Mouse (Mus musculus): ENCODE data around the gene Kdm5b. TPM values are rescaled to one million over a fixed set of nuclear protein-coding genes. Genes with fewer than 3 reads are reported as not detected.

Kdm5b gene
- polyA plus RNA-seq, 1 experiment, result 11.2 TPM

DNA sequence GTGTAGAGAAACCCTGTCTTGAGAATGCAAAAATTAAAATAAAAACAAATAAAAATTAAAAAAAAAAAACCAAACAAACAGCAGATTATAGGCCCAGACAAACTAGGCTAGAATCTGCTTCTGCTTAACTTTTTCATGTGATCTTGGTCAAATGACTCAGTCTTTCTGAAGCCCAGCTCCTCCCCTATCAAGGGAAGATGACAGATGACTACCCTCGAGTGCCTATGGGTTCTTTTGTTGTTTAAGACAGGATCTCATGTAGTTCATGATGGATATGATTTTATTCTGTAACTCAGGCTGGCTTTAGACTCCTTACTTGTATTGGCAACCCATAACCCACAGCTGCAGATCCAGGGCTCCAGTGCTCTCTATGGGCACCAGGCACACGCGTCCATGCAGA is 8.1 kb upstream of the Kdm5b start:
- H3K4me2 ChIP-seq (ENCODE audit: low read depth), result no peak overlapping the region
- H3K4me3 ChIP-seq, result no peak overlapping the region
- no peaks in the 10 kb centered on the region for H3K79me2 ChIP-seq (ENCODE audit: control insufficient read depth, insufficient read depth)
- H3K36me3 ChIP-seq (ENCODE audit: control insufficient read depth, insufficient read depth), result no peaks in the 10 kb centered on the region
- no peaks in the 10 kb centered on the region for H3K27me3 ChIP-seq (ENCODE audit: control insufficient read depth, insufficient read depth, insufficient read length)
- no peak for TF ChIP-seq MAX (IDR thresholded peaks at IDR 0.05; ENCODE audit: low read depth)
- TF ChIP-seq USF1 (IDR thresholded peaks at IDR 0.05; ENCODE audit: low read depth), result no peak
- H3ac ChIP-seq (ENCODE audit: control insufficient read depth, insufficient read length), result no peak overlapping the region

DNA sequence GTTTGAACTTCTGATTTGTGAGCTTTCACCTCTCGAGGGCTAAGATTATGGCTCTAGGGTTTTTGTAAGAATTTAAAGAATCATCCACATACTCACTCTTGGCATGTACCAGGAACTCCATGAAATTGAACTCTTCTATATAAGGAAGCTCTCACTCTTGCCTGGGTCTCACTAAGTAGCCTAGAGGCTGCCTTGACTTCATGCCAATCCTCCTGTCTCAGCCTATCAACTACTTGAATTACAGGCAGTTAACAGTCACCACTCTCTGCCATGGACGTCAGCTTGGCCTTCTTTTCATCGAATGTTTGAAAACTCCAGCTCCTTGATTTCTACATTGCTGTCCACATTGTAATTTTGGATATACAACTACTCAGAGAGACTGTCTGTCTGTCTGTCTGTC is 7.6 kb upstream of the Kdm5b start:
- no peak overlapping the region for H3K4me2 ChIP-seq (ENCODE audit: low read depth)
- no peak overlapping the region for H3ac ChIP-seq (ENCODE audit: control insufficient read depth, insufficient read length)
- no peaks in the 10 kb centered on the region for H3K36me3 ChIP-seq (ENCODE audit: control insufficient read depth, insufficient read depth)
- no peaks in the 10 kb centered on the region for H3K79me2 ChIP-seq (ENCODE audit: control insufficient read depth, insufficient read depth)
- H3K4me3 ChIP-seq, result no peak overlapping the region
- TF ChIP-seq POLR2AphosphoS2 (IDR thresholded peaks at IDR 0.05; ENCODE audit: insufficient read length, low read depth) (no peak), POLR2A (IDR thresholded peaks at IDR 0.05; ENCODE audit: insufficient read length, low read depth) (no peak), REST (IDR thresholded peaks at IDR 0.05; ENCODE audit: insufficient read depth, insufficient read length) (no peak), CEBPB (IDR thresholded peaks at IDR 0.05; ENCODE audit: insufficient read depth, poor library complexity, severe bottlenecking) (no peak), TCF12 (IDR thresholded peaks at IDR 0.05; ENCODE audit: insufficient read depth, poor library complexity, severe bottlenecking) (no peak), MYOG (IDR thresholded peaks at IDR 0.05; ENCODE audit: control insufficient read depth in 1 of 3, insufficient read depth in 1 of 3, insufficient read length in 2 of 3, low read depth in 2 of 3) (no peak), MYOD1 (IDR thresholded peaks at IDR 0.05; ENCODE audit: control insufficient read depth in 1 of 3, insufficient read length in 2 of 3, low read depth in 2 of 3) (no peak), MAX (IDR thresholded peaks at IDR 0.05; ENCODE audit: low read depth) (no peak), E2F4 (IDR thresholded peaks at IDR 0.05; ENCODE audit: insufficient read depth) (no peak), TCF3 (IDR thresholded peaks at IDR 0.05; ENCODE audit: insufficient read length, low read depth) (no peak), USF1 (IDR thresholded peaks at IDR 0.05; ENCODE audit: low read depth) (no peak), SRF (IDR thresholded peaks at IDR 0.05; ENCODE audit: control insufficient read depth, insufficient read length, low read depth) (no peak)
- no peaks in the 10 kb centered on the region for H3K27me3 ChIP-seq (ENCODE audit: control insufficient read depth, insufficient read depth, insufficient read length)

GRCm38 (mm10) chr1:134555240-134555870 is 4.6 kb upstream of the Kdm5b start:
- Histone ChIP-seq H3ac (ENCODE audit: control insufficient read depth, insufficient read length) (peak overlapping the region; percentile 3), H3K79me2 (ENCODE audit: control insufficient read depth, insufficient read depth) (no peaks in the 10 kb centered on the region), H3K36me3 (ENCODE audit: control insufficient read depth, insufficient read depth) (no peaks in the 10 kb centered on the region), H3K4me2 (ENCODE audit: low read depth) (peak overlapping the region; percentile 89), H3K4me3 (peak overlapping the region; percentile 31), H3K27me3 (ENCODE audit: control insufficient read depth, insufficient read depth, insufficient read length) (no peaks in the 10 kb centered on the region)
- TF ChIP-seq E2F4 (IDR thresholded peaks at IDR 0.05; ENCODE audit: insufficient read depth), result no peak
- no peak for TF ChIP-seq MYOD1 (IDR thresholded peaks at IDR 0.05; ENCODE audit: control insufficient read depth in 1 of 3, insufficient read length in 2 of 3, low read depth in 2 of 3)
- no peak for TF ChIP-seq TCF12 (IDR thresholded peaks at IDR 0.05; ENCODE audit: insufficient read depth, poor library complexity, severe bottlenecking)
- TF ChIP-seq USF1 (IDR thresholded peaks at IDR 0.05; ENCODE audit: low read depth), result no peak
- no peak for TF ChIP-seq SRF (IDR thresholded peaks at IDR 0.05; ENCODE audit: control insufficient read depth, insufficient read length, low read depth)
- TF ChIP-seq TCF3 (IDR thresholded peaks at IDR 0.05; ENCODE audit: insufficient read length, low read depth), result no peak
- no peak for TF ChIP-seq CEBPB (IDR thresholded peaks at IDR 0.05; ENCODE audit: insufficient read depth, poor library complexity, severe bottlenecking)
- TF ChIP-seq REST (IDR thresholded peaks at IDR 0.05; ENCODE audit: insufficient read depth, insufficient read length), result no peak
- no peak for TF ChIP-seq MAX (IDR thresholded peaks at IDR 0.05; ENCODE audit: low read depth)
- no peak for TF ChIP-seq MYOG (IDR thresholded peaks at IDR 0.05; ENCODE audit: control insufficient read depth in 1 of 3, insufficient read depth in 1 of 3, insufficient read length in 2 of 3, low read depth in 2 of 3)
- no peak for TF ChIP-seq POLR2AphosphoS2 (IDR thresholded peaks at IDR 0.05; ENCODE audit: insufficient read length, low read depth)
- TF ChIP-seq POLR2A (IDR thresholded peaks at IDR 0.05; ENCODE audit: insufficient read length, low read depth), result no peak

DNA sequence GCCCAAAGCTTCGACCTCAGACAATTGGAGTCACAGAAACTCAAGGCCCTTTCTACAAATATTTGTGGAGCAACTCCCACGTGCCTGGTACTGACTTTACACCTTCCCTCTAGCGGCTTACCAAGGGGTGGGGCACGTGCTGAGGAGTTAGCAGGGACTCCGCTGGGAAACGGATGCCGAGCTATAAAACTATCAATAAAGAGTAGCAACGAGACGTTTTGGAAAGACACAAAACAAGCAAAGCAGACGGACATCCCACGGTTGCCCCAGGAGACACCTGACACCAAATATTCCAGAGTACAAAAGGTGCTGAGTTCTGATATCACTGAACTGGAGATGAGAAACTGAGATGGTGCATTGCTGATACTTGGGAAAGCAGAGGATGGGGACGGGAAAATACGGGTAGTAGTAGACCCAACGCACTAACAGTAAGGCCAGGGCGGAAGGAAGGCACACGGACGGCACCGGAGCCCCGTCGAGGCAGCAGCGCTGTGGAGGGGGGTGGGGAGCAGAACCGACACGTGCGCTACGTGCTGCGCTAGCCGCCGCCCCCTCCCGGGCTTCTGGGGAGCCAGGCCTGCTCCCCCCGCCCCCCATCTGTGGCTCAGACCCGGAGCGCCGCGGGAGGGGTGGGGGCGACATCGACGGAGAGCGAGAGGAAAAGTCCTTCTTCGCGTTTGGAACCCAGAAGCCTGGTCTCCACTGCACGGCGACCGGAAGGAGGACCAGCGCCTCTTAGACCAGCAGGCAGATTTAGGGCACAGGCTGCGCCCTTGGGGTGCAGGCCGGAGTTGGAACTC is 3.9 kb upstream of the Kdm5b start:
- H3K79me2 ChIP-seq (ENCODE audit: control insufficient read depth, insufficient read depth), result no peaks in the 10 kb centered on the region
- H3ac ChIP-seq (ENCODE audit: control insufficient read depth, insufficient read length), result peak overlapping the region; percentile 3
- peak overlapping the region; percentile 89 for H3K4me2 ChIP-seq (ENCODE audit: low read depth)
- H3K27me3 ChIP-seq (ENCODE audit: control insufficient read depth, insufficient read depth, insufficient read length), result no peaks in the 10 kb centered on the region
- no peak for TF ChIP-seq REST (IDR thresholded peaks at IDR 0.05; ENCODE audit: insufficient read depth, insufficient read length)
- no peak for TF ChIP-seq MYOD1 (IDR thresholded peaks at IDR 0.05; ENCODE audit: control insufficient read depth in 1 of 3, insufficient read length in 2 of 3, low read depth in 2 of 3)
- peak; percentile 52 for TF ChIP-seq POLR2A (IDR thresholded peaks at IDR 0.05; ENCODE audit: insufficient read length, low read depth)
- peak overlapping the region; percentile 31 for H3K4me3 ChIP-seq
- H3K36me3 ChIP-seq (ENCODE audit: control insufficient read depth, insufficient read depth), result no peaks in the 10 kb centered on the region

DNA sequence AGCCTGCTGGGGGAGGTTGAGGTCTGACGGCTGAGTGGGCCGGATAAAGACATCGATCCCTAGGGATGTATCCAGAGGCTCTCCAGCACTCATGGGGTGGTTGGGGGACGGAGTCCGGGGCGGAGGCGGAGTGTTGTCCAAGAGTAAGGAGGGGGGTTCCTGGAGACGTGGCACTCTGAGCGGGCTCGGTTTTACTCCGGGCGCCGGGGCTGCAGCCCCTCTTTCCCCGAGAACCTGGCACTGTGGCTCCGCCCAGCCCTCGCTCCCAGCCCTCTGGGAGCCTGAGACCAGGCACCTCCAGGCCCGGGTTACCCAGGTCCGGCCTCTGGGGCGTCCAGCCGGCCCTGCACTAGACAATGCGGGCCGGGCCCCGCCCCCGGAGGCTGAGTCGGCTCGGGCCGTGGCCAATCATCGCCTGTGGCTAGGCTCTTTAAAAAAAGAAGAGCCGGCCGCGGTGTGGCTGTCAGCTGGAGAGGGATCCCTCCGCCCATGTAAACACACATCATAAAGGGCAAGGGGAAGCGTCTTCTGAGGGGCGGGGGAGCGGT is 3.2 kb upstream of the Kdm5b start:
- Histone ChIP-seq H3ac (ENCODE audit: control insufficient read depth, insufficient read length) (peak overlapping the region; percentile 3), H3K27me3 (ENCODE audit: control insufficient read depth, insufficient read depth, insufficient read length) (no peaks in the 10 kb centered on the region), H3K4me2 (ENCODE audit: low read depth) (peak overlapping the region; percentile 89), H3K36me3 (ENCODE audit: control insufficient read depth, insufficient read depth) (no peaks in the 10 kb centered on the region), H3K4me3 (peak overlapping the region; percentile 31), H3K79me2 (ENCODE audit: control insufficient read depth, insufficient read depth) (peaks cover 2% of the 10 kb centered on the region)
- TF ChIP-seq POLR2A (IDR thresholded peaks at IDR 0.05; ENCODE audit: insufficient read length, low read depth) (peak; percentile 82), MAX (IDR thresholded peaks at IDR 0.05; ENCODE audit: low read depth) (no peak), POLR2AphosphoS2 (IDR thresholded peaks at IDR 0.05; ENCODE audit: insufficient read length, low read depth) (peak; percentile 59)
